Mouse (Mus musculus): ENCODE data around the gene Scd4.

GRCm38 (mm10) chr19:44317391-44317790 is 15.5 kb upstream of the Scd4 start:
- TF ChIP-seq POLR2A (IDR thresholded peaks at IDR 0.05; ENCODE audit: insufficient read depth, low read depth, low read length) (no peak), CTCF (IDR thresholded peaks at IDR 0.05) (no peak), EP300 (IDR thresholded peaks at IDR 0.05; ENCODE audit: insufficient read depth, low read depth, low read length) (no peak)

Measured in heart, adult 2 months (tissue).